Mouse (Mus musculus) heart, embryonic 13.5 days (tissue): Measurements from ENCODE around the gene Txk. TPM values are rescaled to one million over a fixed set of nuclear protein-coding genes. Genes with fewer than 3 reads are reported as not detected.

Experiments
- ATAC-seq: fragments of 200-750 bp; cut with Nextera tagmentation; 2 replicates; pipeline ENCODE4 v1.8.0; 2017; ENCODE audit warnings: moderate TSS enrichment; ENCODE audit not compliant: insufficient number of reproducible peaks, low FRiP score, low TSS enrichment; ENCODE audit errors: extremely low read depth
- H3K27ac ChIP-seq: fragments of 300-500 bp; sonication (generic); replicated peaks from 2 replicates; pipeline ENCODE4 v1.5.1; 2015; ENCODE audit warnings: moderate library complexity, mild to moderate bottlenecking, inconsistent platforms
- H3K27me3 ChIP-seq: fragments of 300-500 bp; sonication (generic); replicated peaks from 2 replicates; pipeline ENCODE4 v1.6.1; 2015; ENCODE audit warnings: mild to moderate bottlenecking, inconsistent platforms
- H3K36me3 ChIP-seq: fragments of 300-500 bp; sonication (generic); 2 replicates; pipeline ENCODE4 v1.6.1; 2015; ENCODE audit warnings: mild to moderate bottlenecking, inconsistent platforms
- H3K4me1 ChIP-seq: fragments of 300-500 bp; sonication (generic); 2 replicates; pipeline ENCODE4 v1.6.1; 2015; ENCODE audit warnings: inconsistent platforms
- H3K4me2 ChIP-seq: fragments of 300-500 bp; sonication (generic); 2 replicates; pipeline ENCODE4 v1.6.1; 2015; ENCODE audit warnings: inconsistent platforms, mild to moderate bottlenecking, moderate library complexity
- H3K4me3 ChIP-seq: fragments of 300-500 bp; sonication (generic); 2 replicates; pipeline ENCODE4 v1.5.1; 2015; ENCODE audit warnings: moderate library complexity, mild to moderate bottlenecking, inconsistent platforms
- H3K9ac ChIP-seq: fragments of 300-500 bp; sonication (generic); 2 replicates; pipeline ENCODE4 v1.6.1; 2015; ENCODE audit warnings: inconsistent platforms, mild to moderate bottlenecking, moderate library complexity
- H3K9me3 ChIP-seq: fragments of 300-500 bp; sonication (generic); 2 replicates; pipeline ENCODE4 v1.6.1; 2016; ENCODE audit warnings: inconsistent platforms
- WGBS: fragments of 180-500 bp; shearing (Covaris S2); methylation state at CpG from one replicate; pipeline ENCODE4 v1.1.7; 2015; ENCODE audit warnings: mixed read lengths; 5-methylcytosine and 5-hydroxymethylcytosine counted together
- polyA plus RNA-seq: library from polyadenylated mRNA; unstranded; fragments of >200 nt; fragmentation: Nextera tagmentation; extraction: Ambion mirVana; gene quantifications from 2 replicates; pipeline ENCODE4 v1.2.1, GENCODE M21; 2015

Gene Txk
- polyA plus RNA-seq, 1 experiment from 2014 or later, result 0.20 TPM

DNA sequence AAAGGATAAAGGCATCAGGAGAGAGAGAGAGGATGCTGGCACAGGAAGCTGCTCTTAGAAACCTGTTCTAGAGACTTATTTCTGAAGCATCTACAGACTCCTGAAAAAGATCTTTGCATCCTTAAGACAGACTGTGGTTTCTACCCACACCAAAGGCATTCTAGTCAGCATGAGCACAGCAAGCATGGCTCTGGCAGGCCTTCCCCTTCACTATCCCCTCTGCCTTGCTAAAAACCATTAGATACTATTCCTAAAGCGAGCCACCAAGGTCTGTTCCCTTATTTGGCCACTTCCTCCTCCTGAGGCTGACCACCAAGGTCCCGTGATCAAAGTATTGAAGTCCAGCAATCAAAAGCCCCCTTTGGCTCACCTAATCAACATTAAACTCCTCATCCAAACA, 23.6 kb upstream of the Txk start:
- no peak overlapping the region for H3K9ac ChIP-seq
- H3K4me3 ChIP-seq, result no peak overlapping the region
- no peak overlapping the region for H3K4me2 ChIP-seq
- H3K27ac ChIP-seq, result no peak overlapping the region
- peaks cover 7% of the 10 kb centered on the region; the same call in 1 of the 2 replicates for H3K36me3 ChIP-seq
- no peaks in the 10 kb centered on the region for H3K9me3 ChIP-seq
- peaks cover 9% of the 10 kb centered on the region for H3K4me1 ChIP-seq
- ATAC-seq, result no peak
- WGBS, result 72% methylated on average over 2 of the region's 2 CpGs
- H3K27me3 ChIP-seq, result no peaks in the 10 kb centered on the region

DNA sequence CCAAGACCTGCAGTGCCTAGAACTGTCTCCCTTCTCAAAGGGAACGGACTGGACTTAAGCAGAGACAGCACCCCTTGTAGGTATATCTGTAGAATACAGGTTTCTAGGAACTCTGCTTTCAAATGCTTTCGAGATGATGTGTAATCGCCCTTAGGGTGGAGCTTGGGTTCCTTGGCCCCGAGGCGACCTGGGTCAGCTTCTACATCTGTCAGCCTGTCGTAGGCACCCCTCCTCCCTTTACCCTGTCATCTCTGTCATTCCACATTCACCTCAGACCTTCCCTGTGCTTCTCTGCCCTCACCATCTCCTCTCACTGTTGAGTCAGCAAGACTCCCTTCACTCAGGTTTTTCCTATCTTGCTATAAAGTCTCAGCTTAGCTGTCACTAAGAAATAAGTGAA, 17.3 kb upstream of the Txk start:
- H3K9me3 ChIP-seq, result no peaks in the 10 kb centered on the region
- no peak overlapping the region for H3K9ac ChIP-seq
- no peak for ATAC-seq
- no peaks in the 10 kb centered on the region for H3K27me3 ChIP-seq
- H3K4me1 ChIP-seq, result peaks cover 11% of the 10 kb centered on the region
- no peak overlapping the region for H3K4me3 ChIP-seq
- H3K36me3 ChIP-seq, result peaks cover 22% of the 10 kb centered on the region
- WGBS, result 63% methylated on average over 6 of the region's 6 CpGs
- H3K27ac ChIP-seq, result no peak overlapping the region
- no peak overlapping the region for H3K4me2 ChIP-seq

DNA sequence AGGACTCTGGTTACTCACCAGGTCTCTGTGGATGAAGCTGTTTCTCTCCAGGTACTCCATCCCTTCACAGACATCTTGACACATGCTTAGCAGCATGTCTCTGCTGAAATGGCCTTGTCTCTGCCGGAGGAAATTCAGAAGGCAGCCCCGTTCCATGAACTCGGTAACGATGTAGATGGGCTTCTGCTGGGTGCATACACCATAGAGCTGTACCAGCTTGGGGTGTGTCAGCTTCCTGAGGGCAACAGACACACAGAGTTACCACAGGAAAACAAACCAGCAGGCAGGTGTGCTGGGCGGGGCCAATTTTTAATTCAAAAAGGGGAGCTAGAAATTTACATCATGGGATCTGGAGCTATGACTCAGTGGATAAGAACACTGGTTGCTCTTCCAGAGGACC, 11.0 kb upstream of the Txk start:
- peaks cover 42% of the 10 kb centered on the region for H3K36me3 ChIP-seq
- no peak overlapping the region for H3K27ac ChIP-seq
- no peak overlapping the region for H3K4me2 ChIP-seq
- H3K9ac ChIP-seq, result no peak overlapping the region
- WGBS, result 84% methylated on average over 5 of the region's 5 CpGs
- no peaks in the 10 kb centered on the region for H3K27me3 ChIP-seq
- H3K4me3 ChIP-seq, result no peak overlapping the region
- H3K4me1 ChIP-seq, result no peaks in the 10 kb centered on the region
- no peak for ATAC-seq
- no peaks in the 10 kb centered on the region for H3K9me3 ChIP-seq

DNA sequence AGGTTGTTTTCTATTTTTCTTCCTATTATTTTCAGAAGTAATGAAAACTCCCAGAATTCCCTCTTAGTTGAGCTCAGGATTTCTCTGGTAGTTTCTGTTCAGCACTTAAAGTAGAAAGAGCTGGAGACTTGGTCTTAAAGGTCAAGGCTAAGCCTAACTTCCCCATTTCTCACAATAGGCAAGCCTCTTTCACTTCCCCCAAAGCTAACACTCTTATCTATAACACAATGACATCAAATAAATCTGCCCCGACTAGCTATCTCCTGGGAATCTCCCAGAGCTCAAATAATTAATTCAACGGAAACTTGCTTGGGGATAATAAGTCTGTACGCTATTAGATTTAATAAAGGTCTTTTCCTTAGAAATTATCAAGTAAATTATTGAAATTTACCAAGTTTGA, 10.4 kb upstream of the Txk start:
- Histone ChIP-seq H3K27ac (no peak overlapping the region), H3K4me1 (no peaks in the 10 kb centered on the region), H3K27me3 (no peaks in the 10 kb centered on the region), H3K36me3 (peaks cover 42% of the 10 kb centered on the region), H3K9me3 (no peaks in the 10 kb centered on the region), H3K9ac (no peak overlapping the region), H3K4me2 (no peak overlapping the region), H3K4me3 (no peak overlapping the region)
- ATAC-seq, result no peak
- WGBS, result 51% methylated on average over 3 of the region's 3 CpGs

DNA sequence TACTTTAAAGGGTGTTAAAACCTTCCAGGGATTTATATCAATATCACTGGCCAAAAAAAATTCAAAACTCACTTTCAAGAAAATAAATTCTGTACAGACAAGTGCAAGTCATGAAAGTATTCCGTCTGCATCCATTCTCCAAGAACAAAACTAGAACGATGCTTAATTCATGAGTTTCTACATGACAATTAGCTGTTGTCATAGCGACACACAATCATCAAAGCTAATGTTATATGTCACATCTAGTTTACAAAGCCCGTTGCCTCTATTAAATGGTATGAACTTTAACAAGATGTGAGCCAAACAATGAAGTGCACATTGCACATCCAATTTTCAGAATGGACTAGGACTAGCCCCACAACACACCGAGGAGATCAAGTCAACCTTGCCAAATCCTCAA, 9.2 kb upstream of the Txk start:
- H3K27me3 ChIP-seq, result no peaks in the 10 kb centered on the region

DNA sequence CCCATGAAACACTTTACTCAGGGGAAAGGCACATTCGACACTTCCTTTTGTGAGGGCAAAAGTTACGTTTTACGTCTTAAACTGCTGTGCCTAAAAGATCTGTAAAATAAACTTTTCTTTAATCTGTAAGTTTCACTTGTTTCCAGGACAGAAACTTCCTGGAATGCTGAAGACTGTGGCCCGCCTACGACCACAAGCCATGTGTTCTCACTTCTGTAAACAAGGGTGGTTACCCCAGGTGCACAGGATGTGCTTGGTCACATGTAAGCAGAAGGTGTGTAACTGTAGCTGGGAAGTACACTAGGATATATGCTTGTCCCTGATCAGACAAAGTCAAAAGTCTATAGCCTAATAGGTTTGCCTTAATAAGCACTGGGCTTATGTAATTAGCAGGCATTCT, 8.7 kb upstream of the Txk start:
- no peaks in the 10 kb centered on the region for H3K27me3 ChIP-seq
- no peak overlapping the region for H3K4me3 ChIP-seq
- H3K36me3 ChIP-seq, result peaks cover 42% of the 10 kb centered on the region
- H3K4me1 ChIP-seq, result no peaks in the 10 kb centered on the region
- no peaks in the 10 kb centered on the region for H3K9me3 ChIP-seq
- WGBS, result 65% methylated on average over 5 of the region's 5 CpGs
- H3K9ac ChIP-seq, result no peak overlapping the region
- H3K27ac ChIP-seq, result no peak overlapping the region
- ATAC-seq, result no peak
- no peak overlapping the region for H3K4me2 ChIP-seq

More for the DNA sequence above, 9.2 kb upstream of the Txk start:
- Histone ChIP-seq H3K27ac (no peak overlapping the region), H3K9ac (no peak overlapping the region), H3K36me3 (peaks cover 41% of the 10 kb centered on the region), H3K4me2 (no peak overlapping the region), H3K4me3 (no peak overlapping the region), H3K9me3 (no peaks in the 10 kb centered on the region), H3K4me1 (no peaks in the 10 kb centered on the region)
- ATAC-seq, result no peak
- 86% methylated on average over 5 of the region's 5 CpGs for WGBS

DNA sequence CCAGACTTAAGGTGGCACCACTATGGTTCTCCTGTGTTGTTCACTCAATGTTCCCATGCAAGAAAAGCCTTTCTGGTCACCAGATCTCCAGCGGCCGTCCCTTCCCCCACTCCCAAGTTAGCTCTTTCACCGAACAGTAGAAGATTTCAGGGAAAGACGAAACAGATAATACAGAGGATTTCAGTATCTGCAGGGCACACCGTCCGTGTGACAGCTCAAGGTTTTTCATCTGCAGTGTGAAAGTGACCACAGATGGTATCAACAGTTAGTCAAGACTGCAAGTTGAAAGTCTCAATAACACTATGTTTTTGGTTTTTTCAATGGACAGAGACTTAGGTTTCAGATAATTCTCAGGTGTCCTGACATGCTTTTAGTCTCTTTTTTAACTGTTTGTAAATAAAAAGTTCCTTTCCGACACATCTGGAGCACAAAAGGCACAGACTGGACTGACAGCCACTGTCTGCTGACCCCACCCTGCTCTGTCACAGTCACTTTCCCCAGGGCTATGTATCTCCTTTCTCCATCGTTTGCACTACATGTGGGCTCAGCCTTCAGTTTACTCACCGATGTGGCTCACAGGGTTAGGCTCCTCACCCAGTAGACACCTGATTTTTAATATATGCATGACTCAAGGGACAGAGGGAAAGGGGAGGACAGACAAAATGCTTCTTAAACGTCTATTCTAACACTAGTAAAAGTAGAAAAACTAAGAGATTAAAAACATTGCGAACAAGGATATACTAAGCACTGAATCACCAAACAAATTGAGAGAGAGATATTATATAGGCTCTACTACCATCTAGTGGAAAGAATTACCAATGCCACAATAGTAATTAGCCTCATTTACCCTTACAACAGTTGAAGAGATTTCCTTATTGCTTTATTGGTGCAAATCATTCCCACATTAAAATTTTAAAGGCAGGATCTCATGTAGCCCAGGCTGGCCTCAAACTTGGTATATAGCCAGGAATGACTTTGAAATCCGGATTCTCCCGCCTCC, 6.6 kb upstream of the Txk start:
- WGBS, result 62% methylated on average over 13 of the region's 13 CpGs
- ATAC-seq, result no peak
- H3K36me3 ChIP-seq, result peaks cover 49% of the 10 kb centered on the region

DNA sequence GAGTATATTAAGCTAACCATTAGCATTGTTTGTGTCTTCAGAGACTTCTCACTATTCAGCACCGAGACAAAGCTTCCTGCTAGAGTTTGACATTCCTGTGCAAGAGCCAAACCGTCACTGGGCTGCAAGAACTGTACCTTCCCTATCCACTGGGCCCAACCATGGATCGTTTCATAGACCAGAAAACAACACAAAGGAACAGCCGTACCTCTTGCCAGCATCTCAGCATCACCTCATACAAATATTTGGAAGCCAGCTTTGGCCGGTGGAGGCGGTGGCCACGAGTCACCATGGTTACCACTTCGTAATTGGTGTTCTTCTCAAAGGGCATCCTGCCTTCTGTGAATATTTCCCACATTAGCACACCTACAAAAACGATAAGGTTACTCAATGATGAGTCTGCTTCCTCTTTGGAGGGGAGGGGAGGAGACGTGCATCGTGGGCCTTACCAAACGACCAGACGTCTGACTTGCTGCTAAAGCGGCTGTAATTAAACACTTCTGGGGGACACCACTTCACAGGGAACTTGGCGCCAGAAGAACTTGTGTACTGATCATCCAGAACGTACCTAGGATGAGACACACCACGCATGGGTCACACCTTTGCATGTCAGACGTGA, 4.7 kb upstream of the Txk start:
- no peak for ATAC-seq
- no peaks in the 10 kb centered on the region for H3K27me3 ChIP-seq
- H3K27ac ChIP-seq, result no peak overlapping the region
- no peak overlapping the region for H3K4me3 ChIP-seq
- H3K4me2 ChIP-seq, result no peak overlapping the region
- H3K36me3 ChIP-seq, result peaks cover 37% of the 10 kb centered on the region
- WGBS, result 79% methylated on average over 18 of the region's 18 CpGs
- H3K9ac ChIP-seq, result no peak overlapping the region
- H3K4me1 ChIP-seq, result no peaks in the 10 kb centered on the region
- H3K9me3 ChIP-seq, result no peaks in the 10 kb centered on the region

More for the DNA sequence above, 6.6 kb upstream of the Txk start:
- no peak overlapping the region for H3K9ac ChIP-seq
- H3K4me3 ChIP-seq, result no peak overlapping the region
- H3K27me3 ChIP-seq, result no peaks in the 10 kb centered on the region
- no peaks in the 10 kb centered on the region for H3K9me3 ChIP-seq
- H3K4me1 ChIP-seq, result no peaks in the 10 kb centered on the region
- H3K4me2 ChIP-seq, result no peak overlapping the region
- no peak overlapping the region for H3K27ac ChIP-seq

DNA sequence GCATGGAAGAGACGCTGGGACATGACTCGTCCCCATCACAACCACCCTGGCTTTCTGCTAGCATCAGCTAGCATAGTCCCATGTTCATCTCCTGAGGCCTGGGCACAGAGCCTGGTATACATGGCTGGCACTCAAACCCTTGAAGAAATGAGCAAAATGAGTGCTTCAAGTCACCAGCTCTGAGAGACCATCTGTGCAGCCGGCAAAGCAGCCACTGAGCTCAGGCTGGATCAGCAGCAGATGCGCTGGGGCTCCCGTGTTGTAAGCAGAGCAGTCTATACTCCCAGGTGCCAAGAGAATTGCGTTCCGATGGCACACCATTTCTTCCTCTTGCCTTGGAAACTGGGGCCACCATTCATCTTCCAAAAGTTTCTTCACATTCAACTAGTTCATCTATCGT, 3.4 kb upstream of the Txk start:
- ATAC-seq, result no peak
- whole genome bisulfite sequencing, result 78% methylated on average over 8 of the region's 8 CpGs
- no peaks in the 10 kb centered on the region for H3K9me3 ChIP-seq

DNA sequence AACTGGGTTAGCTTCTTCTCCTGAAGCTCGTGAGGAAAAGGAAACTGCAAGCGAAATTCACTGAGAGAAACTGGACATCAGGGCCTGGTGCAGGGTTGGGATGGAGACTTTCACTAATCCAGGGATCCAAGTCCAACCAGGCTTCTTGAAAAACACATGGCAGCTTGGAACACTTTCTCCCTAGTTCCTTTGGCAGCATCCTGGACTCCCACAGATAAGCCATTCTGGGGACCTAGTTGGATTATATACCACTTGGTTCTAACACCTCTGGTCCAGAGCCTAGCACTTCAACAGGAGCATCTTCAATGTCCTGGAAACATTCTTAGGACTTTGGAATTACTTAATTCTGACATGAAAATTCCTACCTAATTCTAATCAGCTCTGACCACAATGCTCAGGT, 2.5 kb upstream of the Txk start:
- Histone ChIP-seq H3K4me1 (no peaks in the 10 kb centered on the region), H3K4me3 (no peak overlapping the region), H3K4me2 (no peak overlapping the region), H3K27me3 (no peaks in the 10 kb centered on the region), H3K27ac (no peak overlapping the region), H3K9me3 (no peaks in the 10 kb centered on the region), H3K36me3 (peaks cover 33% of the 10 kb centered on the region), H3K9ac (no peak overlapping the region)
- WGBS, result 81% methylated on average over 2 of the region's 2 CpGs
- ATAC-seq, result no peak

More for the DNA sequence above, 3.4 kb upstream of the Txk start:
- Histone ChIP-seq H3K4me3 (no peak overlapping the region), H3K27ac (no peak overlapping the region), H3K36me3 (peaks cover 33% of the 10 kb centered on the region), H3K27me3 (no peaks in the 10 kb centered on the region), H3K4me2 (no peak overlapping the region), H3K4me1 (no peaks in the 10 kb centered on the region), H3K9ac (no peak overlapping the region)

DNA sequence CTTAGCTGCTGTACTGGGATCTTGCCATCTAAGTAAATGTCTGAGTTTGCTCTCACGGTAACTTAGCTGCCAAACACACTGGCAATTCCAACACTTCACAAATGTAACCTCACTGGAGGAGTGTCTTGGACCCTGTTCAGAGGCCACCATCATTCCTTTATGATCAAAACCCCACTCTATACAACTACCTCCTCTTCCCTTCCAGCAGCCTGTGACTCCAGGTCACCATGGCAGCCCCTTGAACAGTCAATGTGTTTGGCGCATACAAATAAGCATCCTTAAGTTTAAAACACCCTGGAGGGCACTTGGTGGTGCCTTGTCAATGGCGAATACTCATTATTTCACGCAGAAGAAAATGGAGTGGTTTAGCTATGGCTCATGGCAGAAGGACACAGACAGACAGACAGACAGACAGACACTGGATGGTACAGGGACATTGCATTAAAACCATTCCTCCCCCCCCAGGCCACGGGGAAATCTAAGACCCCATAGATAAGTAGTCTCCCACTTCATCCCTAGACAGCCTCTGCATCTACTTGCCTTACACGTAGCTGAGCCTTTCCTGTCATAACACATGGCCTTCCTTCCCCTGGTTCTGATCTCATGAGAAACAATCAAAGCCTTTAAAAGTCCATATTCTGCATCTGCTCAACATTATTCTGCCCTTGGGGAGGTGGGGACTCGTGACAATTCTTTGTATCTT, 1.4 kb downstream of the Txk start:
- H3K36me3 ChIP-seq, result peaks cover 20% of the 10 kb centered on the region
- no peak overlapping the region for H3K27ac ChIP-seq
- H3K4me2 ChIP-seq, result no peak overlapping the region
- peaks cover 15% of the 10 kb centered on the region for H3K4me1 ChIP-seq
- no peak overlapping the region for H3K9ac ChIP-seq
- 72% methylated on average over 7 of the region's 7 CpGs for WGBS
- no peak for ATAC-seq
- no peak overlapping the region for H3K4me3 ChIP-seq
- no peaks in the 10 kb centered on the region for H3K27me3 ChIP-seq
- no peaks in the 10 kb centered on the region for H3K9me3 ChIP-seq
